Mouse (Mus musculus): ENCODE results near the gene Dapk1.
A peak's percentile ranks its signal among the peaks of the same experiment; 100 is the strongest.

Dapk1 gene

DNA sequence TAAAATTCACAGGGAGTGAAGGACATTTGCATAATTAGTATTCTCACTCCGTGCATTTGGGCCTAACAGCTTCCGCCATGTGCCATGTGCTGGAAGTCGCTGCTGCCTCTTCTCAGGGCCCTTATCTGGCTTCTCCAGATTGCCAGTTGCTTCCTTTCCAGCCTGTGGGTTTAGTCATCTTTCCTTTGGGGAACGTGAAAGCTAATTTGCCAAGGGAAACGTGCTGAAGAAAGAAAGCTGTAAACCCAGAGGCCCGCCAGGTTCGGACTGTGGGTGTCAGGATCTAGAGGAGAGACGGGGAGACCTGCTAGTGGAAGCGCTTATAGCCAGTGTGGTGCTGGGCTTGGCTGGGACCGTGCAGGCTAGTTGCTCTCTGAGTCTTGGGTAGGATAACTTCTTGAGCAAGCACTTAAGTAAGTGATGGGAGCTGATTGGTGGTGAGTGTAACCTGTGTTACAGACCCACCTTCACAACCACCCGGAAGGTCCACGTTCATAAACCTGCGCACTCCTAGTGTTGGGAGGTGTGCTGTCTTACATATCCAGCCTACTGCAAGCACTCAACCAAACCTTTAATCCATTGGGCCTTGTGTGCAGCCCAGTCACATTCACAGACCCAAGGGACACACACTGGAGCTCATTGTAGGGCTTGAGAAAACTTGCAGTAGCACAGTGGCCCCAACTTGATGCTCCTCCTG lies 141.8 kb downstream of the Dapk1 start:
- DNase-seq: no peak

DNA sequence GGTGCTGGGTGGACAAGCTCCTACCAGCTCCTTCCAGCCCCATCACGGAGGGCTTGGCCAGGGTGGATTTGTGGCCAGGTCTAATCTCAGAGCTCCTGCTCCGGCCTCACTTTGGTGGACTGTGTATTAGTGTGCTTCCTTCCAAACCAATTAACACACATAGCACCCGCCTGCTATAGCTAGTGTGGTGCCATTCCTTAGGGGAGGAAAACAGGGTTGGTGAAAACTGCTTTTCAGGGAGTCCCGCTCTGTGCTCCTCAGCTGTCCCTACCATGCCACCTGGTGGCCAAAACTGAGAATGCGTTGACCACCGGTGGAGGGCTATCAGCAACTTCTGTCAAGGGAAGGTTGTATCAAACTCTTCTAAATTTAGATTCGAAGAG lies 142.3 kb downstream of the Dapk1 start:
- peak; percentile 46 for DNase-seq

DNA sequence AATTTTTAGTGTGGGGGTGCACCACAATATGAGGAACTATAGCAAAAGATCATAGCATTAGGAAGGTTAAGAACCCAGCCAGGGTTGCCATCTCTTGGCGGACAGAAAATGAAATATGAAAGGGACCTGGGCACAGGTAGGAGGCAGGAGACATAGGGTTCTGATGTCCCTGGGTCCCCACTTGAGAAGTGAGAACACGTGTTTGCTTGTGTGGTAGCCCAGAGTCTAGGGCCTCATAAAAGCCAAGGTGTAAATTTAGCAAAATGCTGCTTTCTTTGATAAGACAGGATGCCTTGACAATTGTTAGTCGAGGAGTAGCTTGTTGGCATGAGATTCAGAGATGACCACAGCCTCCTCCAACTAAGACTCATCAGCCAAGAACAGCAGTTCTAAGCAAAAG lies 143.0 kb downstream of the Dapk1 start:
- DNase-seq: no peak

DNA sequence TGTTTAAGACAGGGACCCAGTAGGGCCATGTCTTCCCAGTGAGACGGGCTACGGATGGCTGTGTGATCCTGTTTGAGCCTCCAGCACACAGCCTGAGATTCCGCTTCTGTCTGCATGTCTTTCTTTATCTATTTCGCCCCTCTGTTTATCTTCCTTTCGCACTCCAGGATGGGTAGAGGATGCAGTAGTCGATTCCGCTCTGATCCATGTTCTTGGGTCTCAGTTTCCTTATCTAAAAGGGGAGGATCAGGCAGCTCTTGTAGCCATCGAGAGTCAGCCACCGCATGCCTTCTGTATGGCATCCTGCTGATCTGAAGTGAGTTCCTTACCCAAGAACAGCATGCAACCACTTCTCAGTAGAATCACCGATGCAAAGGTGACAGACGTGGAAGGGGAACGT lies 143.6 kb downstream of the Dapk1 start:
- no peak for DNase-seq

DNA sequence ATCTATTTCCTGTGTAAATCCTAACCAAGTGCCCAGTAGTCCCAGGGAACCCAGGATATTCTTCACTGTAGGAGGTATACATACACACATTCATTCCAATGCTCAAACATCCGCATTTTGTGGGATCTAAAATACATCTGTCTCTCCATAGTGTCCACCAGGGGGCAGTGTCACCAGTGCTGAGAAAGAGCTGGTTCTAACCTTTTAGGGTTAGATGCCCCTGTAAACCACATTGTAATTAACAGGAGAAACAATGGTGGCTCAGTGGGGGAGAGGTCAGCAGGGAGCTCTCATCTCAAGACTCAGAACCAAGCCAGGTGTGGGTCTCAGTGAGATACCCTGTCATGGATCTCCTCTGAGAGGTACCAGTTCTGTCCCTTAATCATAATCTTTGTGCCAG lies 144.5 kb downstream of the Dapk1 start:
- DNase-seq: no peak

DNA sequence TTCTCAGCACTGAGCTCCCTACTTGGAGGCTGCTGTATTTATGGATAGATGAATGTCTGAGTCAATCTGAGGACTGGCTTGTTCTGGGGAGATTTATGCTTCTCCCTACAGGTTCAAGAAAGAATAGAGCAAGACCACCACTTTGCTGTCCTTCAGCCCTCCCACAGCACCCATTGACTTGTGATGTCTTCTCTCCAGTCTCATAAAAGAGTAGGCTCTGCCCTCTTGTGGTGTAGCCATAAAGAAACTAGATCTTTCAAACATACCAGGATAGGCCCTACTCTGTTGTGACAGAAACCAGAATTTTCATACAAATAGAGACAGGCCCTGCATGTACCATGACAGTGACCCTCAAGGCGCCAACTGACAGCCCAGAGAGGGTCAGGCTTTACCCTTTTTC lies 145.5 kb downstream of the Dapk1 start:
- DNase-seq: no peak

DNA sequence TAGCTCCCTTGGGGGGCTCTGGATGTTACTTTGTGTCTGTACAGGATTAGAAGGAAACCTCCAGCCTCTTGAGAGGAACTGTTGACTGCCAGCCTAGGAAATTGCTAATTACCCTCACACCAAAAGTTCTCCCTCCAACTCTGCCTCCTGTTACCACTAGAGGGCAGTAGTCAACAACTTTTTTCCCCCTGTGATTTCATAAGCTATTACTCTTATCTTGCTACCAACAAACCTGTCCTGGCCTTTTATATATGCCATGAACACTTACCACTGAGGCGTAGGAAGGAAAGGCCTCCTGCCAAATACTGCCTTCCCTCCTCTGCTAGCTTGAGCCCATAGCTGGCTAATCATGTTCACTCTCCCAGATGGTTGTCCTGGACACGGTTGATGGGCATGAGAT lies 146.8 kb downstream of the Dapk1 start:
- no peak for DNase-seq

DNA sequence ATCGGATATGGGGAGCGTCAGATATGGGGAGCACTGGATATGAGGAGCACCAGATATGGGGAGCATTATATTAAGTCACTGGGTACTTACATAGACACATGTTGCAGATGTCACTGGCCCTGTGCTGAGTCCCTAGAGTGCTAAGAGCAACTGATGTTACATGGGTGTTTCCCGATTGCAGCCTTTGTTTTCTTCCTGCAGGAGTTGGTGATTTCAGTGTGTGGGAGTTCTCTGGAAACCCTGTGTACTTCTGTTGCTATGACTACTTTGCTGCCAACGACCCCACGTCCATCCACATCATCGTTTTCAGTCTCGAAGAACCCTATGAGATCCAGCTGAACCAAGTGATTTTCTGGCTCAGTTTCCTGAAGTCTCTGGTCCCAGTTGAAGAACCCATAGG lies 149.2 kb downstream of the Dapk1 start:
- DNase-seq: no peak

DNA sequence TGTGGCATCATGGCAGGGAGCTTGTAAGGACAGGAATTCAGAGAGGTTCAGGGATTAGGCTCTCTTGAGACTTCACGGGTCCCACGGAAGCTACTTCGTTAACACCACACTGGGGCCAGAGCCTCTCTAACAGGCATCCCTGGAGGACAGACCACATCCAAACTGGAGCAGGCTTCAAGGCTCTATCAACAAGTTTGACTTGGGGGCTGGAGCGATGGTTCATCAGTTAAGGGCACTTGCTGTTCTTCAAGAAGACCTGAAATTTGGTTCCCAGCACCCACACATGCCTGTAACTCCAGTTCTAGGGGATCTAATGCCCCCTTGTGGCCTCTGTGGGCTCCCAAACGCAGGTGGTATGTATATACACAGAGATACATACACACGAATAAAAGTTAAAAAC lies 151.5 kb downstream of the Dapk1 start:
- DNase-seq: no peak

DNA sequence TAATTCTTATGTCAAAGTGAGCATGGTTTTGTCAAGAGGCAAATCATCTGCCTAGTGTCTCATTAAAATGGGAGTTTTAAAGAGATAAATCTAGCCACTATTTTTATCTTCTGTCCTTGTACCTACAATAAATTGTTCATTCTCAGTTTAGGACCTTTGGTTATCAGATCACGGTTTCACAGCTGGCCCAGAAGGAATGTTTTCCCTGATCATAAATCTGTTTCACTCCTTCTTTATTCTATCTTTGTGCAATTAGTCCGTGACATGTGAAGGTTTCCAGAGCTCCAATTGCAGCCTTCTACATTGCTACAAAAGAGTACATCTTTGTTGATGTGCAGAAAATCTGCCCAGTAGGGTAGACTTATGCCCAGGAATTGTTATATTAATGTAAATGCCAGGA lies 153.5 kb downstream of the Dapk1 start:
- no peak for DNase-seq

DNA sequence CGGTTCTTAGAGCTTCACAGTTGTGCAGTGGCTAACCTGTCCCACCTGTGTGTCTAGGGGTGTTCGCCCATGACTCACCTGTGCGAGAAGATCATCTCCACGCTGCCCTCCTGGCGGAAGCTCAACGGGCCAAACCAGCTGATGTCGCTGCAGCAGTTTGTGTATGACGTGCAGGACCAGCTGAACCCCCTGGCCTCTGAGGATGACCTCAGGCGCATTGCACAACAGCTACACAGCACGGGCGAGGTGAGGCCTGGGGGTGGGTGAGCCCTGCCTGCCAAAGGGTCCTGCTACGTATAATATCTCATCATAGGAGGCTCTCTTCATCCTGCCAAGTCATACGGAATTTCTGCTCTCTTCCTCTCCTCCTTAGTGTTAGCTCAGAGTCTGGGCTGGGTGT lies 155.5 kb downstream of the Dapk1 start:
- DNase-seq: no peak

DNA sequence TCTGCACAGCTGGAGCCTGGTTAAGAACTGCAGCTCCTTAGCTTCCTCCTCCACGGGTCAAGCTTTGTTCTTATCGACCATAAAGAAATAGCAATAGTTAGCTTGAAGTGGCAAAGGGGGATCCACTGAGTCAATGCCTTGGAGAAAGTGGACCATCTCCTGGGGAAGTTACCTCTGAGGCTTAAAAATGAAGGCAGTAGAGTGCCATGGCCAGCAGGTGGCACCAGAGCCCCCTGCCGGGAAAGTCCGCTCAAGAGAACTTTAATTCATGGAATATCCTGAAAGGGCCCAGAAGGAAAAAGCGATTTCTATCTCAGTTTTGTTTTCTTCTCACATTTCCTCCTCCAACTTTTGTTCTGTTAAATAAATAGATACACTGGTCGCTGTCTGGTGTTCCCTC lies 157.4 kb downstream of the Dapk1 start:
- DNase-seq: no peak

DNA sequence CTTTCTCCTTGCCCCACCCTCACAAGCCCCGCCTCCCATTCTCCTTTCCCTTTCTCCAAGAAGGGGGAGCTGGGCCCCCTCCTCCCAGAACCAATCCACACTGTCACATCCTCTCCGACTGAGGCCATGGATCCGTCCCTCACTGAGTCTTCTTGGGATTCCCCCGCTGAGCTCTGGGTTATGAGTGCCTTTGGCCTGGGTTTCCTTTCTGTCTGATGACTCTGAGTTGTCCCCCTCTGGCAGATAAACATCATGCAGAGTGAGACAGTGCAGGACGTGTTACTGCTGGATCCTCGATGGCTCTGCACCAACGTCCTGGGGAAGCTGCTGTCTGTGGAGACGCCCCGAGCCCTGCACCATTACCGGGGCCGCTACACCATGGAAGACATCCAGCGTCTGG lies 158.6 kb downstream of the Dapk1 start:
- no peak for DNase-seq

DNA sequence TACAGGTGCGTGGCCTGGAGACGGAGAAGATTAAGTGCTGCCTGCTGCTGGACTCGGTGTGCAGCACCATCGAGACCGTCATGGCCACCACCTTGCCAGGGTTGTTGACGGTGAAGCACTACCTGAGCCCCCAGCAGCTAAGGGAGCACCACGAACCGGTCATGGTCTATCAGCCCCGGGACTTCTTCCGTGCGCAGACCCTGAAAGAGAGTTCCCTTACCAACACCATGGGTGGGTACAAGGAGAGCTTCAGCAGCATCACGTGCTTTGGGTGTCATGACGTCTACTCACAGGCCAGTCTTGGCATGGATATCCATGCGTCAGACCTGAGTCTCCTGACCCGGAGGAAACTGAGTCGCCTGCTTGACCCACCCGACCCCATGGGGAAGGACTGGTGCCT lies 159.4 kb downstream of the Dapk1 start:
- DNase-seq: no peak

DNA sequence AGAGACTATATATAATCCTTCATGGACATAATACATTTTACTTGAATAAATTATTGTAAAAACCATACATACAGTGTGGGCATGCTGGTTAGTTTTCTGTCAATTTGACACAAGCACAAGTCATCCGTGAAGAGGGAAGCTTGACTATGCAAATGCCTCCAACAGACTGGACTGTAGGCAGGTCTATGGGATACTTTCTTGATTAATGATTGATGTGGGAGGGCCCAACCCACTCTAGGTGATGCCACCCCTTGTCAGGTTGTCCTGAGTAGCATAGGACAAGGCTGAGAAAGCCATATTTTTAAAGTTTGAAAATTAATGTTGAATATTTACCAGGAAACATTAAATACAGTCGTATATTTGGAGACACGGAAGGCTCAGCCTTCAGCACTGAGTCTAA lies 178.8 kb downstream of the Dapk1 start:
- no peak for DNase-seq

DNA sequence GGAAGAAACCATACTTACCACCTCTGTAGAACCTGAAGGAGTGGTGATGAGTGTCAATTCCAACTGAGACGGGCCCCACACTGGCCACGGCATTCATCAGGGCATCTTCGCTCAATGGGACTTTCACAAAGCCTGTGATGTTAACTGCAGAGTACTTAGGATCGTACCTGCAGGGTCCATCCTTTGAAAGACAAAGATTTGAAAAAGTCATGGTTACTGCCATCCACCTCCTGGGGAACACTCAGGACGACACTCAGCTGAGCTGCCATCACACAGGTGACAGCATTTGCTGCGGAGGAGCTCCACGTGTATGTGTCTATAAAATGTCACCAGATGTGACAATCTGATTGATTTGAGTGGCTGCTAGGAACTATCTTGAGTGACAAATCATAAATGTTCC lies 181.6 kb downstream of the Dapk1 start:
- no peak for DNase-seq

DNA sequence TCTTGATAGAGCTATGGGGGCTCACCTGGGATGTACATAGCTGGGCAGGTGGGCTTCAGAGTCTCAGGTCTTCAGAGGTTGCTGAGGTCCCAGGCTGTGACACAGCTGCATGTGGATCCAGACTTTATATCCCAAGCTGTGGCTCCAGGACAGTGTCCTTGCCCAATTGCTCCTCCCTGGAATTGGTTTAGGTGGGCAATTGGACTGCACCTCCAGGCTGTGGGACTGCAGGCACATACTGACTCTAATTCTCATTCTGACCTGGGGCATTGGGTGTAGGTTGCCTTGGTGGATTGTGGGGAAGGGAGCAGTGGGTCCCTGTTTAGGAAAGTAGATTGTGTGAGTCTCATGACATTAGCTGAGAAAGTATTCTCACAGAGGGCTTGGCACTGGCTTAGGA lies 184.5 kb downstream of the Dapk1 start, which contains the start of gene BC051665:
Gene BC051665, minus strand, starts transcription at position 101 of the 400 bp plus-strand sequence.
- DNase-seq: no peak

DNA sequence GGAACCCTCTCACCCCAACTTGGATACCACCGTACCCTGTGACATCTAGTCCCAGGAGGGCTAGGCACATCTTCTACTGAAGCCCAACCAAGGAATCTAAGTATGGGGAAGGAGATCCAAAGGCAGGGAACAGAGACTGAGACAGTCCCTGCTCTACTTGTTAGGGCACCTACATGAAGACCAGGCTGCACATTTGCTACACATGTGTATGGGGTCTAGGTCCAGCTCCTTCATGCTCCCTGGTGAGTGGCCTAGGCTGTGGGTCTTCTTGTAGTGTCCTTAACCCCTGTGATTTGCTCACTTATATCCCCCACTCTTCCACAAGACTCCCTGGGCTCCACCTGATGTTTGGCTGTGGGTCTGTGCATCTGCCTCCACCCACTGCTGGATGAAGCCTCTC lies 187.7 kb downstream of the Dapk1 start:
- DNase-seq: no peak

DNA sequence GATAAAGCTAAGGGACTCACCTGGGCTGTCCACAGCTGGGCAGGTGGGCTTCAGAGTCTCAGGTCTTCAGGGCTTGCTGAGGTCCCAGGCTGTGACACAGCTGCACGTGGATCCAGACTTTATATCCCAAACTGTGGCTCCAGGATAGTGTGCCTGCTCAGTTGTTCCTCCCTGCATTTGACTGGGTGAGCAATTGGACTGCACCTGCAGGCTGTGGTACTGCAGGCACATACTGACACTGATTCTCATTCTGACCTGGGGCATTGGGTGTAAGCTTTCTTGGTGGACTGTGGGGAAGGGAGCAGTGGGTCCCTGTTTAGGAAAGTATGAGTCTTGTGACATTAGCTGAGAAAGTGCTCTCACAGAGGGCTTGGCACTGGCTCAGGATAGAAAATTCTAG lies 201.0 kb downstream of the Dapk1 start, which contains the start of gene Ctsll3:
Gene Ctsll3, minus strand, starts transcription at position 101 of the 400 bp plus-strand sequence.
- no peak for DNase-seq

DNA sequence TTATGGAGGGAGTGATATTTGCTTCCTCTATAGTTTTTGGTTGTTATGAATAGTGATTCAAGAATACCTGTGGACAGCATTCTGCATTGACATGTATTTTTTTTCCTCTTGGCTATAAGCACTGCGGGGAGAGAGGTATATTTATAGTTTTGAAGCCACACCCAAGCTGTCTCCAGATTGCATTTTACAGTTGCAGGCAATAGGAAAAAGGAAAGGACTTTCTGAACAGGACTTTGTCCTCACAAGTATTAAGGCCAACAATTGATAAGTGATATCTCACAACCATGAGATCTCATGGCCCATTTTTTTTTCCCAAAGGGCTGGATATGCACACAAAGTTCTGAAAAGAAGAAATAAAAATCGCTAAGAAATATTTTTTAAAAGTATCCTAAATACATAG lies 207.9 kb downstream of the Dapk1 start:
- DNase-seq: no peak

DNA sequence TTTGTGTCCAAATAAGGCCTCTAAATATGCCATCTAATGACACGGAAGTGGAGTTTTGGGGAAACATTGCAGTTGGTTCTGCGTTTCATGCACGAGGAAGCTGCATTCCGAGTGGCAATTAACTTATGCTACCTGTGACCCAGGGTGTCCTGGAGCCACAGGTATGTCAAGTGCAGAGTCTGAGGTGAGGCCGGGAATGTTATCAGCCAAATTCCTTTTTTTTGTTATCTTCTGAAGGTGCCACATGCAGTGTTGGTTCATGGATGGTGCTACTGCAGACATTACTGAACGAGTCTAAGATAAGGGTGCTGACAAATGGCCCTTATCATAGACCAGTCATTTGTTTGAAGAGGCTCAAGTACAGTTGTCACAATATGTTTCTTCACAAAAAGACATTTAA lies 211.0 kb downstream of the Dapk1 start:
- DNase-seq: no peak
